Mouse (Mus musculus) cortical plate, adult 2 months (tissue): ENCODE data around the gene Tnrc6b.
"Not testable (repeated sequence)": the region's sequence is repeated elsewhere in the genome, so short reads cannot be mapped to it uniquely, and the experiment has no call there.

ENCODE experiments used
- CTCF ChIP-seq: fragments of 200-500 bp; IDR thresholded peaks from 2 replicates; pipeline ENCODE4 v1.5.1; 2011; ENCODE audit warnings: mild to moderate bottlenecking, control low read depth, low read length; ENCODE audit not compliant: insufficient read depth; ENCODE audit errors: extremely low read depth
- POLR2A ChIP-seq: fragments of 200-500 bp; IDR thresholded peaks from 2 replicates; pipeline ENCODE4 v1.6.1; 2011; ENCODE audit warnings: mild to moderate bottlenecking, low read length, control low read depth; ENCODE audit not compliant: insufficient read depth; ENCODE audit errors: extremely low read depth

DNA sequence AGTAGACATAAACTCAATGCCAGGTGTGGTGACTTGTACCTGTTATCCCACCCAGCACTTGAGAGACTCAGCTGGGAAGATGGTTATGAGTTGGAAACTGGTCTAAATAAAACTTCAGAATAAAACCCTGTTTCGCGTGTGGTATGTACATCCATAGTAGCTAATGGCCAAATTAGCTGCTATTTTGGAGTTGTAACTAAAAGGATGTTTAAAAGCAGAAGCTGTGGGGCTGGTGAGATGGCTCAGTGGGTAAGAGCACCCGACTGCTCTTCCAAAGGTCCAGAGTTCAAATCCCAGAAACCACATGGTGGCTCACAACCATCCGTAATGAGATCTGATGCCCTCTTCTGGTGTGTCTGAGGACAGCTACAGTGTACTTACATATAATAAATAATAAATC lies 157.5 kb downstream of the Tnrc6b start:
- not testable (repeated sequence) for TF ChIP-seq CTCF, POLR2A
